Mouse (Mus musculus) natural killer cell, adult 2 months (primary cell): ENCODE results near the gene Tmem92.

Experiments used
- DNase-seq, 2 experiments: peaks; one replicate each; pipeline ENCODE4 v3.0.0; 2022; ENCODE audit warnings: low spot score in 2 of 2

The Tmem92 gene

GRCm38 (mm10) chr11:94728545-94728944 is 54.0 kb downstream of the Tmem92 start:
- no peak for DNase-seq

- DNase-seq, result no peak
These were observed 55.2 kb downstream of the Tmem92 start for GRCm38 (mm10) chr11:94727306-94727705.
